Mouse (Mus musculus): ENCODE results near the gene Sh2b3. TPM values are rescaled to one million over a fixed set of nuclear protein-coding genes. Genes with fewer than 3 reads are reported as not detected.
"Not testable (repeated sequence)": the region's sequence is repeated elsewhere in the genome, so short reads cannot be mapped to it uniquely, and the experiment has no call there.

Gene Sh2b3
- polyA plus RNA-seq, 1 experiment from 2014 or later, result 6.7 TPM

- no peak for ATAC-seq (ENCODE audit: insufficient read depth)
- Histone ChIP-seq H3K4me3 (replicated peaks) (no peak overlapping the region), H3K27ac (replicated peaks) (no peak overlapping the region), H3K9me3 (replicated peaks) (no peaks in the 10 kb centered on the region), H3K36me3 (replicated peaks) (no peaks in the 10 kb centered on the region), H3K9ac (no peak overlapping the region), H3K4me2 (no peak overlapping the region), H3K4me1 (replicated peaks) (0 out of 2 replicates have a peak, but pooled peaks cover 6% of the 10 kb centered on the region), H3K27me3 (no peaks in the 10 kb centered on the region)
- 44% methylated on average over 5 of the region's 5 CpGs for WGBS (ENCODE audit: insufficient replicate concordance)
Measured at GRCm38 (mm10) chr5:121861964-121862363, 24.5 kb upstream of the Sh2b3 start.

- 66% methylated on average over 12 of the region's 12 CpGs for WGBS (ENCODE audit: insufficient replicate concordance)
- Histone ChIP-seq H3K36me3 (replicated peaks) (no peaks in the 10 kb centered on the region), H3K27me3 (no peaks in the 10 kb centered on the region), H3K9ac (no peak overlapping the region), H3K4me2 (no peak overlapping the region), H3K4me3 (replicated peaks) (no peak overlapping the region), H3K4me1 (replicated peaks) (peaks cover 5% of the 10 kb centered on the region; the same call in 1 of the 2 replicates), H3K27ac (replicated peaks) (0 out of 2 replicates have a peak overlapping the region, but pooled peaks have one; percentile 3), H3K9me3 (replicated peaks) (no peaks in the 10 kb centered on the region)
- no peak for ATAC-seq (ENCODE audit: insufficient read depth)
Measured at GRCm38 (mm10) chr5:121858427-121858826, 21.0 kb upstream of the Sh2b3 start.

- peaks cover 13% of the 10 kb centered on the region; the same call in 1 of the 2 replicates for H3K4me1 ChIP-seq (replicated peaks)
- H3K4me3 ChIP-seq (replicated peaks), result no peak overlapping the region
- H3K36me3 ChIP-seq (replicated peaks), result peaks cover 9% of the 10 kb centered on the region; the same call in 1 of the 2 replicates
- H3K9me3 ChIP-seq (replicated peaks), result no peaks in the 10 kb centered on the region
- H3K27ac ChIP-seq (replicated peaks), result no peak overlapping the region
- no peak overlapping the region for H3K9ac ChIP-seq
- no peak for ATAC-seq (ENCODE audit: insufficient read depth)
- no peak overlapping the region for H3K4me2 ChIP-seq
- no peaks in the 10 kb centered on the region for H3K27me3 ChIP-seq
- 64% methylated on average over 11 of the region's 11 CpGs for WGBS (ENCODE audit: insufficient replicate concordance)
Measured at GRCm38 (mm10) chr5:121856740-121857139, 19.3 kb upstream of the Sh2b3 start.

- no peak overlapping the region for H3K27ac ChIP-seq (replicated peaks)
- H3K4me3 ChIP-seq (replicated peaks), result no peak overlapping the region
- no peak overlapping the region for H3K4me2 ChIP-seq
- peaks cover 9% of the 10 kb centered on the region; the same call in 1 of the 2 replicates for H3K36me3 ChIP-seq (replicated peaks)
- peaks cover 27% of the 10 kb centered on the region for H3K4me1 ChIP-seq (replicated peaks)
- no peak for ATAC-seq (ENCODE audit: insufficient read depth)
- H3K9me3 ChIP-seq (replicated peaks), result no peaks in the 10 kb centered on the region
- H3K27me3 ChIP-seq, result 0 out of 2 replicates have a peak, but pooled peaks cover 5% of the 10 kb centered on the region
- no peak overlapping the region for H3K9ac ChIP-seq
- WGBS (ENCODE audit: insufficient replicate concordance), result 72% methylated on average over 10 of the region's 10 CpGs
Measured at GRCm38 (mm10) chr5:121854768-121855167, 17.3 kb upstream of the Sh2b3 start.

GRCm38 (mm10) chr5:121853368-121854051, 16.1 kb upstream of the Sh2b3 start:
- H3K4me2 ChIP-seq, result no peak overlapping the region
- no peaks in the 10 kb centered on the region for H3K9me3 ChIP-seq (replicated peaks)
- no peak overlapping the region for H3K4me3 ChIP-seq (replicated peaks)
- 0 out of 2 replicates have a peak, but pooled peaks cover 7% of the 10 kb centered on the region for H3K27me3 ChIP-seq
- WGBS (ENCODE audit: insufficient replicate concordance), result 81% methylated on average over 9 of the region's 9 CpGs
- H3K9ac ChIP-seq, result no peak overlapping the region
- ATAC-seq (ENCODE audit: insufficient read depth), result peak; percentile 67
- peaks cover 34% of the 10 kb centered on the region for H3K4me1 ChIP-seq (replicated peaks)
- peaks cover 9% of the 10 kb centered on the region; the same call in 1 of the 2 replicates for H3K36me3 ChIP-seq (replicated peaks)
- H3K27ac ChIP-seq (replicated peaks), result peak overlapping the region; percentile 62

GRCm38 (mm10) chr5:121849478-121850349, 12.3 kb upstream of the Sh2b3 start:
- Histone ChIP-seq H3K4me3 (replicated peaks) (peak overlapping the region; percentile 84), H3K9me3 (replicated peaks) (no peaks in the 10 kb centered on the region), H3K4me2 (peak overlapping the region; percentile 91), H3K27me3 (peaks cover 24% of the 10 kb centered on the region), H3K27ac (replicated peaks) (0 out of 2 replicates have a peak overlapping the region, but pooled peaks have one; percentile 0), H3K36me3 (replicated peaks) (peaks cover 9% of the 10 kb centered on the region; the same call in 1 of the 2 replicates), H3K4me1 (replicated peaks) (peaks cover 48% of the 10 kb centered on the region), H3K9ac (0 out of 2 replicates have a peak overlapping the region, but pooled peaks have one; percentile 2)
- ATAC-seq (ENCODE audit: insufficient read depth), result no peak
- WGBS (ENCODE audit: insufficient replicate concordance), result 43% methylated on average over 20 of the region's 20 CpGs

- under 1% methylated on average over 41 of the region's 42 CpGs for WGBS (ENCODE audit: insufficient replicate concordance)
- Histone ChIP-seq H3K9ac (peak within 1 kb of the TSS; percentile 72), H3K4me3 (replicated peaks) (peak within 1 kb of the TSS; percentile 84), H3K4me2 (peak within 1 kb of the TSS; percentile 91), H3K9me3 (replicated peaks) (no peaks in the 10 kb centered on the region), H3K27ac (replicated peaks) (peak within 1 kb of the TSS; percentile 76), H3K4me1 (replicated peaks) (peaks cover 48% of the 10 kb centered on the region), H3K27me3 (peaks cover 33% of the 10 kb centered on the region), H3K36me3 (replicated peaks) (peaks cover 9% of the 10 kb centered on the region; the same call in 1 of the 2 replicates)
- ATAC-seq (ENCODE audit: insufficient read depth), result peak; percentile 81
Measured at GRCm38 (mm10) chr5:121848743-121849142, 11.3 kb upstream of the Sh2b3 start, which contains the start of gene Pheta1. Gene Pheta1 (plus strand): TSS chr5:121848984.

GRCm38 (mm10) chr5:121848035-121848519, 10.6 kb upstream of the Sh2b3 start:
- peak; percentile 52 for ATAC-seq (ENCODE audit: insufficient read depth)
- H3K36me3 ChIP-seq (replicated peaks), result peaks cover 8% of the 10 kb centered on the region; the same call in 1 of the 2 replicates
- peak overlapping the region; percentile 72 for H3K9ac ChIP-seq
- H3K4me1 ChIP-seq (replicated peaks), result peaks cover 49% of the 10 kb centered on the region
- no peaks in the 10 kb centered on the region for H3K9me3 ChIP-seq (replicated peaks)
- under 1% methylated on average over 17 of the region's 17 CpGs for WGBS (ENCODE audit: insufficient replicate concordance)
- peak overlapping the region; percentile 91 for H3K4me2 ChIP-seq
- peak overlapping the region; percentile 76 for H3K27ac ChIP-seq (replicated peaks)
- H3K27me3 ChIP-seq, result peaks cover 40% of the 10 kb centered on the region
- H3K4me3 ChIP-seq (replicated peaks), result peak overlapping the region; percentile 84

GRCm38 (mm10) chr5:121847269-121847668, 9.8 kb upstream of the Sh2b3 start:
- not testable (repeated sequence) for H3K9me3 ChIP-seq (replicated peaks); H3K4me3 ChIP-seq (replicated peaks); ATAC-seq (ENCODE audit: insufficient read depth); H3K36me3 ChIP-seq (replicated peaks); H3K27ac ChIP-seq (replicated peaks); H3K4me2 ChIP-seq; H3K9ac ChIP-seq
- WGBS (ENCODE audit: insufficient replicate concordance), result 44% methylated on average over 3 of the region's 3 CpGs
- peaks cover 48% of the 10 kb centered on the region for H3K27me3 ChIP-seq
- peaks cover 53% of the 10 kb centered on the region for H3K4me1 ChIP-seq (replicated peaks)

- Histone ChIP-seq H3K9me3 (replicated peaks) (no peaks in the 10 kb centered on the region), H3K36me3 (replicated peaks) (no peaks in the 10 kb centered on the region), H3K4me2 (no peak overlapping the region), H3K9ac (no peak overlapping the region), H3K4me3 (replicated peaks) (no peak overlapping the region), H3K4me1 (replicated peaks) (peaks cover 61% of the 10 kb centered on the region), H3K27ac (replicated peaks) (no peak overlapping the region), H3K27me3 (peaks cover 56% of the 10 kb centered on the region)
- WGBS (ENCODE audit: insufficient replicate concordance), result 66% methylated on average over 11 of the region's 11 CpGs
- no peak for ATAC-seq (ENCODE audit: insufficient read depth)
Measured at GRCm38 (mm10) chr5:121846322-121846721, 8.9 kb upstream of the Sh2b3 start.

Measured in liver, embryonic 15.5 days (tissue).